ENCODE assay signal across 8 mouse cellular contexts in genomic region chr19:6502543-6503319, GRCm38 (mm10). TPM values are rescaled to one million over a fixed set of nuclear protein-coding genes. Genes with fewer than 3 reads are reported as not detected.
DNase-seq lines count a peak whose midpoint lies in the region; ATAC-seq and TF ChIP-seq lines count a peak whose summit lies in the region.

No protein-coding gene starts in this region.

- ATAC-seq in lung, embryonic 16.5 days (ENCODE audit: low read depth), result peak; percentile 32; the same call in 1 of the 2 replicates

- peak overlapping the region; percentile 49 for H3K4me2 ChIP-seq in lung, embryonic 16.5 days (ENCODE audit: low read depth, low read length)

- TF ChIP-seq CTCF in E14TG2a.4 (conservative IDR thresholded peaks at IDR 0.05; ENCODE audit: low read length), result no peak

- WGBS in embryonic facial prominence, embryonic 10.5 days, result 5% methylated on average over 20 of the region's 20 CpGs
- 4% methylated on average over 20 of the region's 20 CpGs for WGBS in lung, embryonic 16.5 days

- H3K9me3 ChIP-seq in E14TG2a.4 (ENCODE audit: low read length), result 0 out of 2 replicates have a peak, but pooled peaks cover 5% of the 10 kb centered on the region
- no peaks in the 10 kb centered on the region for H3K9me3 ChIP-seq in embryonic facial prominence, embryonic 10.5 days
- H3K9me3 ChIP-seq in lung, embryonic 16.5 days (ENCODE audit: control insufficient read depth, low read length), result no peaks in the 10 kb centered on the region

- peaks cover 61% of the 10 kb centered on the region for H3K4me1 ChIP-seq in E14TG2a.4 (replicated peaks; ENCODE audit: low read depth, low read length)
- peaks cover 46% of the 10 kb centered on the region for H3K4me1 ChIP-seq in embryonic facial prominence, embryonic 10.5 days
- peaks cover 20% of the 10 kb centered on the region for H3K4me1 ChIP-seq in lung, embryonic 16.5 days (replicated peaks; ENCODE audit: control insufficient read depth, insufficient read depth, low read length)

- H3K27me3 ChIP-seq in E14TG2a.4 (ENCODE audit: insufficient read depth, low read length), result peaks cover 97% of the 10 kb centered on the region
- peaks cover 100% of the 10 kb centered on the region for H3K27me3 ChIP-seq in embryonic facial prominence, embryonic 10.5 days (replicated peaks; ENCODE audit: low read depth, poor library complexity, severe bottlenecking)
- peaks cover 66% of the 10 kb centered on the region for H3K27me3 ChIP-seq in lung, embryonic 16.5 days (ENCODE audit: control insufficient read depth, insufficient read depth, low read depth, low read length)

- intact Hi-C loops in heart, postnatal 14 days (cut with DNase I), result no loop called here

- DNase-seq in NIH3T3 (ENCODE audit: low read depth), result peak; percentile 90
- DNase-seq in embryonic facial prominence, embryonic 10.5 days (ENCODE audit: low spot score), result peak; percentile 87
- DNase-seq in heart, postnatal 14 days, result peak; percentile 56 to 81
- peak; percentile 74 to 89 for DNase-seq in kidney, postnatal 36 days
- DNase-seq in ovary, postnatal 36 days (ENCODE audit: low spot score), result peak; percentile 71
- DNase-seq in spleen, adult 12 weeks (ENCODE audit: low spot score), result no peak

- H3K9ac ChIP-seq in lung, embryonic 16.5 days (ENCODE audit: low read length), result no peak overlapping the region

- peak overlapping the region; percentile 31 for H3K27ac ChIP-seq in embryonic facial prominence, embryonic 10.5 days (replicated peaks)
- no peak overlapping the region for H3K27ac ChIP-seq in lung, embryonic 16.5 days (ENCODE audit: low read length)

- no peaks in the 10 kb centered on the region for H3K36me3 ChIP-seq in E14TG2a.4 (ENCODE audit: insufficient read depth, low read length)
- no peaks in the 10 kb centered on the region for H3K36me3 ChIP-seq in embryonic facial prominence, embryonic 10.5 days (replicated peaks)
- no peaks in the 10 kb centered on the region for H3K36me3 ChIP-seq in lung, embryonic 16.5 days (ENCODE audit: control insufficient read depth, insufficient read depth, low read length)

- H3K4me3 ChIP-seq in E14TG2a.4 (replicated peaks; ENCODE audit: low read length), result peak overlapping the region; percentile 81
- peak overlapping the region; percentile 56 for H3K4me3 ChIP-seq in embryonic facial prominence, embryonic 10.5 days
- peak overlapping the region; percentile 14 for H3K4me3 ChIP-seq in lung, embryonic 16.5 days (ENCODE audit: low read length)

RNA-seq across cellular contexts. Expression of gene Slc22a12, which starts 40.1 kb away (rescaled TPM):
- polyA plus RNA-seq in embryonic facial prominence, embryonic 10.5 days (2016; fragmentation: Nextera tagmentation; extraction: Ambion mirVana), result not detected in 2 replicates
- not detected for total RNA-seq in heart, postnatal 14 days (2021)
- not detected in 2 replicates for polyA plus RNA-seq in lung, embryonic 16.5 days (2015; fragmentation: Nextera tagmentation; extraction: Ambion mirVana)

Comparison
In these comparisons a context has a peak if more than half of its experiments do, and no peak if none do; other contexts are left out.
1. H3K4me3 ChIP-seq: peak in every context shown above with its lines; median percentile 81 in E14TG2a.4; 56 in embryonic facial prominence, embryonic 10.5 days; 14 in lung, embryonic 16.5 days.